Mouse (Mus musculus) bone marrow macrophage, adult 2 months (primary cell): ENCODE measurements at regions not wholly inside any gene's neighbourhood (a gene's known extent, or its start where the extent isn't known, plus 50 kb on each side); places are given as distances from the start of the nearest gene placed in this dataset.
"Not testable (repeated sequence)": the region's sequence is repeated elsewhere in the genome, so short reads cannot be mapped to it uniquely, and the experiment has no call there.

Experiments
- H3K27ac ChIP-seq: 2 replicates; pipeline ENCODE4 v1.5.1; 2012; ENCODE audit warnings: low read depth, low read length; ENCODE audit not compliant: insufficient read depth
- H3K4me1 ChIP-seq: 2 replicates; pipeline ENCODE4 v1.6.1; 2012; ENCODE audit warnings: low read length; ENCODE audit not compliant: control insufficient read depth, insufficient read depth
- H3K4me3 ChIP-seq: 2 replicates; pipeline ENCODE4 v1.5.1; 2012; ENCODE audit warnings: mild to moderate bottlenecking, low read length, moderate library complexity; ENCODE audit not compliant: insufficient read depth
- CTCF ChIP-seq: IDR thresholded peaks from 2 replicates; pipeline ENCODE4 v1.5.1; 2012; ENCODE audit warnings: low read depth, mild to moderate bottlenecking, low read length, moderate library complexity
- POLR2A ChIP-seq: IDR thresholded peaks from 2 replicates; pipeline ENCODE4 v1.6.1; 2012; ENCODE audit warnings: mild to moderate bottlenecking, low read depth, low read length, borderline replicate concordance

- TF ChIP-seq CTCF: no peak
- TF ChIP-seq POLR2A: no peak
- Histone ChIP-seq H3K27ac (no peak overlapping the region), H3K4me1 (peaks cover 13% of the 10 kb centered on the region), H3K4me3 (no peak overlapping the region)
Observed at GRCm38 (mm10) chr15:5953106-5953505, 346.5 kb upstream of the Dab2 start.

DNA sequence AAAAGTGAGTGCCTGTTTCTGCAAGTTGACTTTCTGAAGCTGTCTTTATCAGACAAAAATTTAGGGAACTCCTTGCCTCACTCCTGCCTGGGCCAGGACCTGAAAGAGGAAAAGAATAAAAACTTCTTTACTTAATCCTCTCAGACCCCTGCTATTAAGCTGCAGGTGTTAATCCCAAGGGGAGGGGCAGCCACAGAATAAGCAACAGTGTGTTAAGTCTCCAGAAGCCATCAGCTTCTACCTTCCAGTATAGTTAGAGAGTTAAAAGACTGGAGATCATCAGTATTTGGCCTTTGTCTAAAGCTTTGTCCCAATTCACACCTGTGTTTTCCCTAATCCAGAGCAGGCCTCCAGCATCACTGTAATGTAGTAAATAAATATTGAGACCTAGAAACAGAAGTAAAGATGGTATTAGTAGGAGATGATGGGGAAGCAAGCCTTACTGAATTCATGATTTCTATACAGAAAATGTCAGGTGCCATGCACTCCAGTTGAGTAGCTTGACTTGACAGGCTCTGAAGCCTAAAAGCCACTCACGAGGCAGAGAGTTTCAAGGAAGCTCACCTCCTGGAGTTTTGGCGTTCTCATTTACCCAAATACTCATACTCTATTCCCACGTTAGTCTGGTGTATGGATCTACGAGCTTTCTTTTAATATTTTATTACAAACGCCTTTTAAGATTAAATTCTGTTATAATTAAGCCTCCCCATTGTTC is 308.1 kb upstream of the Dab2 start:
- Histone ChIP-seq H3K4me3 (no peak overlapping the region), H3K4me1 (no peaks in the 10 kb centered on the region), H3K27ac (no peak overlapping the region)
- TF ChIP-seq CTCF (no peak), POLR2A (no peak)

- not testable (repeated sequence) for H3K27ac ChIP-seq, H3K4me3 ChIP-seq, H3K4me1 ChIP-seq
Observed at GRCm38 (mm10) chr15:5992146-5992545, 307.4 kb upstream of the Dab2 start.

DNA sequence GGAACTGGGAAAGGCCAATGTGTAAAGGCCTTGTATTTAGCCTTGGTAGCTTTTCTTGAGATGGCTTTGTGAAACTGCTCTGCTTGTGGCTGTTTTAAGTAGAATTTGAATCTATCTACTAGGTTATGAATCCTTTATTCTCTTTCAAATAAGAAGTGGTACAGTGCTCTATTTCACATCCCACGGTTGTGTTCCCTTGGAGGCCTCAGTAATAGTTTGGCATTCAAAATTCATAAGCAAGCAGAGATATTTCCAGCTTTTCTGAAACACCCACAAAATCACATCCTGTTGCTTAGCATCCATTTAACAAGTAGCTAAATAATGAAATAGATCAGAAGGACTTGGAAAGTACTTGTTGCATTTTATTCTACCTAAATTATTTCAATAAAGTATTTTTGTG is 298.8 kb upstream of the Dab2 start:
- TF ChIP-seq POLR2A (no peak), CTCF (no peak)
- Histone ChIP-seq H3K27ac (no peak overlapping the region), H3K4me1 (no peaks in the 10 kb centered on the region), H3K4me3 (no peak overlapping the region)

DNA sequence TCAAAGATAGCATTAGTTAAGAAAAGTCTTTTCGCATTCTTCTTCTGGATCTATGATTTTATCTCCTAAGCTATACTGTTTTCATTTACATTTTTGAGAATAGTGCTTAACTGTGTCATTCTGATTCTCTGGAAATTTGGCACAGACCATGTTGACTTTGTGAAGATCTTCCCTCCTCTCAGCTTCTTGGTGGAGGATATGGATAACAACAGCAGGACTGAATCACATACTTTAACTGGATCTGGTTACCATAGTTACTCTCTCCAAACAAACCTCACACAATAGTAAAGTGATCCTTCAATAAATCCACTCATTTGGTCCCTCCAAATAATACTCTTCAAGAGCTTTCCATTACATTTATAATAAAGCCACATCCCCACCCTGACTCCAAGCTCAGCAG is 298.2 kb upstream of the Dab2 start:
- H3K27ac ChIP-seq: no peak overlapping the region
- TF ChIP-seq POLR2A (no peak), CTCF (no peak)
- H3K4me3 ChIP-seq: no peak overlapping the region
- H3K4me1 ChIP-seq: no peaks in the 10 kb centered on the region

DNA sequence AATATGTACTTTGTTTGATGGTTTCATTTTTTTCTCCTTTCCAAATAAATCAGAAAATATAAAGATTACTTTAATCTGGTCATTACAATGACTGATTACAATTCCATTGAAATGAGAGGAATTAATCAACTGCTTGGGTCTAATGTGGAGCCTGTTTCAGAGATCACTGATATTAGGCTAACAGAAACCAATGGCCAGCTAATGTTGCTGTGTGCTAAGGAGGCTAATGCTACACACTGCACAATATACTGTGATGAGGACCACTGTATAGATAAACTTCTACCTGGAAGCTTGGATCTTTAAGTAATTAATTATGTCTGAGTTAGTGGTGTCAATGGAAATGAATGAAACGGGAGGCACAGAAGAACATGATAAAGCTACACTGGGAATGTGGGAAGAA is 284.6 kb upstream of the Dab2 start:
- TF ChIP-seq POLR2A (no peak), CTCF (no peak)
- Histone ChIP-seq H3K4me1 (no peaks in the 10 kb centered on the region), H3K27ac (no peak overlapping the region), H3K4me3 (no peak overlapping the region)

GRCm38 (mm10) chr15:6016637-6017049 is 282.9 kb upstream of the Dab2 start:
- no peaks in the 10 kb centered on the region for H3K4me1 ChIP-seq
- no peak overlapping the region for H3K4me3 ChIP-seq
- H3K27ac ChIP-seq: no peak overlapping the region
- TF ChIP-seq POLR2A (no peak), CTCF (no peak)

- Histone ChIP-seq H3K4me1 (peaks cover 10% of the 10 kb centered on the region), H3K27ac (no peak overlapping the region), H3K4me3 (no peak overlapping the region)
- TF ChIP-seq POLR2A (no peak), CTCF (no peak)
Observed at GRCm38 (mm10) chr15:6025543-6025942, 274.0 kb upstream of the Dab2 start.

- no peak overlapping the region for H3K4me3 ChIP-seq
- no peak overlapping the region for H3K27ac ChIP-seq
- TF ChIP-seq POLR2A: no peak
- no peak for TF ChIP-seq CTCF
- H3K4me1 ChIP-seq: peaks cover 11% of the 10 kb centered on the region
Observed at GRCm38 (mm10) chr15:6029214-6029613, 270.4 kb upstream of the Dab2 start.

DNA sequence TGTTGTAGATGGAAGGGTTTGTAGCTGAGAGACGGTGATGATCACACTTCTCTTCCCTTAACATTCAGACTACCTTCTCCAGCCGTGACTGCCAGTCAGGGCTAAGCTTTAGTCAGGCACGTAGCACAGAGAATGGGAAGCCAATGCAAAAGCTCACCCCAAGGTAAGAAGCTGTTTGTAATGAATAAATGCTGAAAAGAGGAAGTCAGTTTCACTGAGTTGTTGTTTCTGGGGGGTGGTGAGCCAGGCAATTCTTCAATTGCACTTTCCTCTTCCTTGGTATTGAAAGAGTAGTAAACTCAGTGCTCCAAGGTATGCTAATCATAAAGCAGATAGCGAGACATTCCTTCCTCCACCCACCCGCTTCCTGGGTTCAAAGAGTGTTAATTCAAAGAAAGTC is 269.2 kb upstream of the Dab2 start:
- Histone ChIP-seq H3K4me3 (no peak overlapping the region), H3K27ac (no peak overlapping the region), H3K4me1 (peaks cover 11% of the 10 kb centered on the region)
- TF ChIP-seq POLR2A: no peak
- no peak for TF ChIP-seq CTCF

- H3K4me1 ChIP-seq: peaks cover 11% of the 10 kb centered on the region
- no peak overlapping the region for H3K4me3 ChIP-seq
- no peak for TF ChIP-seq POLR2A
- no peak for TF ChIP-seq CTCF
- H3K27ac ChIP-seq: no peak overlapping the region
Observed at GRCm38 (mm10) chr15:6034156-6034555, 265.4 kb upstream of the Dab2 start.
